Mouse (Mus musculus) hindbrain, embryonic 11.5 days (tissue): ENCODE results near the gene Rrp15. TPM values are rescaled to one million over a fixed set of nuclear protein-coding genes. Genes with fewer than 3 reads are reported as not detected.

Source experiments
- ATAC-seq: fragments of 200-750 bp; cut with Nextera tagmentation; 2 replicates; pipeline ENCODE4 v1.8.0; 2017; ENCODE audit warnings: mild to moderate bottlenecking, moderate TSS enrichment, moderate library complexity; ENCODE audit not compliant: low FRiP score
- DNase-seq: peaks from one replicate; pipeline ENCODE4 v3.0.0-alpha.2; 2015; ENCODE audit warnings: low spot score
- H3K27ac ChIP-seq: fragments of 300-500 bp; sonication (generic); 2 replicates; pipeline ENCODE4 v1.5.1; 2014; ENCODE audit warnings: mild to moderate bottlenecking, low read depth, low read length
- H3K27me3 ChIP-seq: fragments of 300-500 bp; sonication (generic); 2 replicates; pipeline ENCODE4 v1.6.1; 2014; ENCODE audit warnings: mild to moderate bottlenecking, low read length, moderate library complexity, mixed read lengths; ENCODE audit not compliant: control insufficient read depth, insufficient read depth
- H3K36me3 ChIP-seq: fragments of 300-500 bp; sonication (generic); 2 replicates; pipeline ENCODE4 v1.6.1; 2014; ENCODE audit warnings: mild to moderate bottlenecking, low read length, moderate library complexity, mixed read lengths; ENCODE audit not compliant: control insufficient read depth, insufficient read depth
- H3K4me1 ChIP-seq: fragments of 300-500 bp; sonication (generic); replicated peaks from 2 replicates; pipeline ENCODE4 v1.6.1; 2014; ENCODE audit warnings: low read length, mixed read lengths; ENCODE audit not compliant: control insufficient read depth, insufficient read depth
- H3K4me2 ChIP-seq: fragments of 300-500 bp; sonication (generic); replicated peaks from 2 replicates; pipeline ENCODE4 v1.6.1; 2014; ENCODE audit warnings: mild to moderate bottlenecking, low read depth, low read length
- H3K4me3 ChIP-seq: fragments of 300-500 bp; sonication (generic); 2 replicates; pipeline ENCODE4 v1.5.1; 2014; ENCODE audit warnings: low read depth, low read length
- H3K9ac ChIP-seq: fragments of 300-500 bp; sonication (generic); 2 replicates; pipeline ENCODE4 v1.6.1; 2014; ENCODE audit warnings: low read depth, low read length
- H3K9me3 ChIP-seq: fragments of 300-500 bp; sonication (generic); 2 replicates; pipeline ENCODE4 v1.6.1; 2016; ENCODE audit warnings: low read length; ENCODE audit not compliant: control insufficient read depth
- WGBS: fragments of 180-500 bp; shearing (Covaris S2); extraction: QIAGEN DNeasy Blood & Tissue Kit; methylation state at CpG from one replicate; pipeline ENCODE4 v1.1.7; 2014; 5-methylcytosine and 5-hydroxymethylcytosine counted together
- polyA plus RNA-seq: library from polyadenylated mRNA; unstranded; fragments of >200 nt; fragmentation: Nextera tagmentation; extraction: Ambion mirVana; gene quantifications from 2 replicates; pipeline ENCODE4 v1.2.1, GENCODE M21; 2014

Gene Rrp15
- polyA plus RNA-seq, 1 experiment from 2014 or later: 63.1 TPM

GRCm38 (mm10) chr1:186721166-186721565 lies 28.0 kb downstream of the Rrp15 start:
- DNase-seq (no peak), ATAC-seq (no peak)
- WGBS: 94% methylated on average over 11 of the region's 11 CpGs
- Histone ChIP-seq H3K27ac (no peak overlapping the region), H3K27me3 (no peaks in the 10 kb centered on the region), H3K4me1 (no peaks in the 10 kb centered on the region), H3K9ac (no peak overlapping the region), H3K9me3 (no peaks in the 10 kb centered on the region), H3K4me3 (no peak overlapping the region), H3K4me2 (no peak overlapping the region), H3K36me3 (0 out of 2 replicates have a peak, but pooled peaks cover 2% of the 10 kb centered on the region)

- DNase-seq (peak; percentile 32), ATAC-seq (no peak)
- H3K9ac ChIP-seq: no peak overlapping the region
- 0 out of 2 replicates have a peak, but pooled peaks cover 2% of the 10 kb centered on the region for H3K36me3 ChIP-seq
- no peak overlapping the region for H3K4me3 ChIP-seq
- no peaks in the 10 kb centered on the region for H3K4me1 ChIP-seq
- H3K27ac ChIP-seq: no peak overlapping the region
- no peaks in the 10 kb centered on the region for H3K27me3 ChIP-seq
- no peak overlapping the region for H3K4me2 ChIP-seq
- 95% methylated on average over 9 of the region's 9 CpGs for WGBS
- H3K9me3 ChIP-seq: no peaks in the 10 kb centered on the region
Observed at GRCm38 (mm10) chr1:186719708-186720107, 29.4 kb downstream of the Rrp15 start.

GRCm38 (mm10) chr1:186718881-186719280 lies 30.3 kb downstream of the Rrp15 start:
- Histone ChIP-seq H3K9ac (no peak overlapping the region), H3K4me1 (no peaks in the 10 kb centered on the region), H3K4me2 (no peak overlapping the region), H3K9me3 (no peaks in the 10 kb centered on the region), H3K36me3 (0 out of 2 replicates have a peak, but pooled peaks cover 2% of the 10 kb centered on the region), H3K27me3 (no peaks in the 10 kb centered on the region), H3K27ac (no peak overlapping the region), H3K4me3 (no peak overlapping the region)
- DNase-seq (no peak), ATAC-seq (no peak)
- WGBS: 92% methylated on average over 5 of the region's 5 CpGs

GRCm38 (mm10) chr1:186714980-186715896 lies 33.9 kb downstream of the Rrp15 start:
- ATAC-seq (no peak), DNase-seq (no peak)
- H3K9ac ChIP-seq: no peak overlapping the region
- 83% methylated on average over 17 of the region's 17 CpGs for WGBS
- no peaks in the 10 kb centered on the region for H3K4me1 ChIP-seq
- no peaks in the 10 kb centered on the region for H3K27me3 ChIP-seq
- 0 out of 2 replicates have a peak, but pooled peaks cover under 1% of the 10 kb centered on the region for H3K36me3 ChIP-seq
- no peak overlapping the region for H3K4me3 ChIP-seq
- H3K4me2 ChIP-seq: no peak overlapping the region
- H3K27ac ChIP-seq: no peak overlapping the region
- no peaks in the 10 kb centered on the region for H3K9me3 ChIP-seq

- Histone ChIP-seq H3K4me1 (no peaks in the 10 kb centered on the region), H3K27ac (no peak overlapping the region), H3K9ac (no peak overlapping the region), H3K27me3 (no peaks in the 10 kb centered on the region), H3K4me2 (no peak overlapping the region), H3K36me3 (no peaks in the 10 kb centered on the region), H3K4me3 (no peak overlapping the region), H3K9me3 (no peaks in the 10 kb centered on the region)
- WGBS: 91% methylated on average over 4 of the region's 4 CpGs
- DNase-seq (no peak), ATAC-seq (no peak)
Observed at GRCm38 (mm10) chr1:186714215-186714614, 34.9 kb downstream of the Rrp15 start.

GRCm38 (mm10) chr1:186712802-186713471 lies 36.2 kb downstream of the Rrp15 start:
- H3K4me2 ChIP-seq: no peak overlapping the region
- no peak overlapping the region for H3K4me3 ChIP-seq
- H3K27me3 ChIP-seq: no peaks in the 10 kb centered on the region
- WGBS: 2% methylated on average over 3 of the region's 3 CpGs
- DNase-seq: peak; percentile 75
- no peak overlapping the region for H3K27ac ChIP-seq
- no peak overlapping the region for H3K9ac ChIP-seq
- no peaks in the 10 kb centered on the region for H3K4me1 ChIP-seq
- H3K36me3 ChIP-seq: no peaks in the 10 kb centered on the region
- no peak for ATAC-seq
- no peaks in the 10 kb centered on the region for H3K9me3 ChIP-seq

GRCm38 (mm10) chr1:186705915-186706248 lies 43.3 kb downstream of the Rrp15 start, which contains the start of gene Tgfb2:
TSS of gene Tgfb2 (minus strand) at chr1:186705989.
- Histone ChIP-seq H3K4me2 (peak within 1 kb of the TSS; percentile 94), H3K36me3 (no peaks in the 10 kb centered on the region), H3K9ac (peak within 1 kb of the TSS; percentile 77), H3K4me3 (peak within 1 kb of the TSS; percentile 61), H3K9me3 (no peaks in the 10 kb centered on the region), H3K4me1 (no peaks in the 10 kb centered on the region), H3K27ac (peak within 1 kb of the TSS; percentile 51; the same call in 1 of the 2 replicates), H3K27me3 (no peaks in the 10 kb centered on the region)
- 5% methylated on average over 12 of the region's 12 CpGs for WGBS
- ATAC-seq (peak; percentile 21; the same call in 1 of the 2 replicates), DNase-seq (no peak)

- peak overlapping the region; percentile 94 for H3K4me2 ChIP-seq
- H3K4me3 ChIP-seq: peak overlapping the region; percentile 61
- ATAC-seq: peak; percentile 83
- peak; percentile 81 for DNase-seq
- no peaks in the 10 kb centered on the region for H3K27me3 ChIP-seq
- H3K9me3 ChIP-seq: no peaks in the 10 kb centered on the region
- H3K36me3 ChIP-seq: no peaks in the 10 kb centered on the region
- peak overlapping the region; percentile 77 for H3K9ac ChIP-seq
- H3K4me1 ChIP-seq: no peaks in the 10 kb centered on the region
- under 1% methylated on average over 42 of the region's 65 CpGs for WGBS
- H3K27ac ChIP-seq: peak overlapping the region; percentile 51; the same call in 1 of the 2 replicates
Observed at GRCm38 (mm10) chr1:186705203-186705914, 43.8 kb downstream of the Rrp15 start.
